Mouse (Mus musculus) hindbrain, embryonic 10.5 days (tissue): ENCODE results near the gene Ksr1. TPM values are rescaled to one million over a fixed set of nuclear protein-coding genes. Genes with fewer than 3 reads are reported as not detected.

Source experiments
- DNase-seq: peaks from one replicate; pipeline ENCODE4 v3.0.0-alpha.2; 2017; ENCODE audit warnings: low spot score
- H3K27ac ChIP-seq: fragments of 300-500 bp; sonication (generic); 2 replicates; pipeline ENCODE4 v1.5.1; 2016; ENCODE audit warnings: mild to moderate bottlenecking, moderate library complexity
- H3K27me3 ChIP-seq: fragments of 300-500 bp; sonication (generic); 2 replicates; pipeline ENCODE4 v1.6.1; 2016; ENCODE audit warnings: mild to moderate bottlenecking; ENCODE audit not compliant: poor library complexity, insufficient read depth, severe bottlenecking
- H3K36me3 ChIP-seq: fragments of 300-500 bp; sonication (generic); 2 replicates; pipeline ENCODE4 v1.6.1; 2016; ENCODE audit warnings: mild to moderate bottlenecking, moderate library complexity
- H3K4me1 ChIP-seq: fragments of 300-500 bp; sonication (generic); replicated peaks from 2 replicates; pipeline ENCODE4 v1.6.1; 2016; ENCODE audit warnings: mild to moderate bottlenecking
- H3K4me3 ChIP-seq: fragments of 300-500 bp; sonication (generic); 2 replicates; pipeline ENCODE4 v1.5.1; 2016; ENCODE audit warnings: mild to moderate bottlenecking, moderate library complexity
- H3K9me3 ChIP-seq: fragments of 300-500 bp; sonication (generic); 2 replicates; pipeline ENCODE4 v1.6.1; 2016; ENCODE audit warnings: mild to moderate bottlenecking, moderate library complexity
- WGBS: fragments of 180-500 bp; shearing (Covaris S2); methylation state at CpG from one replicate; pipeline ENCODE4 v1.1.7; 2016; 5-methylcytosine and 5-hydroxymethylcytosine counted together
- polyA plus RNA-seq: library from polyadenylated mRNA; unstranded; fragments of >200 nt; fragmentation: Nextera tagmentation; extraction: Ambion mirVana; gene quantifications from 2 replicates; pipeline ENCODE4 v1.2.1, GENCODE M21; 2016

Gene Ksr1
- polyA plus RNA-seq, 1 experiment from 2014 or later: 5.2 TPM

DNA sequence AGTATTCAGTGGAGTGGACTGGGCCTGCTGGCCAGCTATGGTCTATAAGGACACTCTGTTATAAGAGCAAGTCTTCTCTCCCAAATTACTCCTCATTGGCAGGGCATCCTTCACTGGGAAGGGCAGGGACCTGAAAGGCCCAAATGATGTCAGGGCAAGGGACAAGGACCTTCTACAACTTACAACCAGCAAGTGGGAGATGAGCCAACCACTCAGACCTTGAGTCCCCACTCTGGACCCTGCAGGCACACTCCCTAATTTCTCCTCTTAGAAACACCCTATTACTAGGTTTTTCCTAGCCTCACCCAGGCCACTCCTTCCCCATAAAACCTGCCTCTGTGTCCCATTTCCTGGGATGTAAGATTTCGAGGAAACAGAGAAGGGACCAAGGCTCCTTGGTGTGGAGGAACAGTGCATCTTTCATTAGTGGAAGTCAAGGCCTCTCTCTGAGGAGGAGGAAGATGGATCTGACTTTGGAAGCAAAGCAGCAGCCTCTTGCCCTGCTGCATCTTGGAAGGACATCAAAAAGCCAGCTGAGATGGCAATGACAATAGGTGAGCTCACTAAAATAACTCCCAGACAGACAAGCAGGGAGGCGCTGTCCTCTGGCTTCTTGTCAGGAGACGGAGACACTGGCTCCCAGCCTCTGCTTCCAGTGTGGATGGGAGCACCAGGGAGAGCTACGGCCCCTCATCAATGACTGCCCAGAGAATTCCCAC, 20.5 kb upstream of the Ksr1 start:
- H3K36me3 ChIP-seq: no peaks in the 10 kb centered on the region
- H3K4me1 ChIP-seq: 0 out of 2 replicates have a peak, but pooled peaks cover 6% of the 10 kb centered on the region
- no peaks in the 10 kb centered on the region for H3K9me3 ChIP-seq
- no peaks in the 10 kb centered on the region for H3K27me3 ChIP-seq
- no peak overlapping the region for H3K4me3 ChIP-seq
- WGBS: 78% methylated on average over 4 of the region's 4 CpGs
- no peak overlapping the region for H3K27ac ChIP-seq
- no peak for DNase-seq

DNA sequence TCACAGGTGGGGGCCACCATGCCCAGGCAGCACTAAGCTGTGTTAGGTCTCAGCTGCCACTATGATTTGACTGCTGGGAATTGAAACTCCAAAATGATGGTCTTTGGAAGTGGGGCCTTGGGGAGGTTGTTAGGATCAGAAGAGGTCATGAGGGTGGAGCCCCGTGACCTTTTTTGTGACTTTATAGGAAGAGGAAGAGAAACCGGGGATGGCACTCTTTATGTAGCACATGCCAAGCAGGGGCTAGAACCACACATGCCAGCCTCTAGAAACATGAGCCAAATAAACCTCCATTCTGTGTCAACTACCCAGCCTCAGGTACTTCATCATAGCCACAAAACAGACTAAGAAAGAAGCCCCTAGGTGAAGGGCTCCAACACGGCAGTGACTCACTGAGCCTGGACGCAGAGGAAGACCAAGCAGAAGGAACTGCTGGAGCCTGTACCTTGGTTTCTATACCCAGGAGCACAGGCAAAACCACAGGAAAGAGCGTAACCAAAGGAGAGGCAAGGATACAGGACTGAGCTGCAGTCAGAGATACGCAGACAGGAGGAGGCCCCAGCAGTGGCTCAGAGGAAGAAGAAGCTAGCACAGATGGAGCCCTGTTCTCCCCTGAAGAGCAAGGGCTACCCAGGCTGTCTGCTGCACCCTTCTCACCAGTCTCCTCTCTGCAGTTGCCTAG, 15.0 kb upstream of the Ksr1 start:
- Histone ChIP-seq H3K4me3 (no peak overlapping the region), H3K36me3 (no peaks in the 10 kb centered on the region), H3K4me1 (peaks cover 10% of the 10 kb centered on the region; the same call in 1 of the 2 replicates), H3K27ac (no peak overlapping the region), H3K27me3 (no peaks in the 10 kb centered on the region), H3K9me3 (no peaks in the 10 kb centered on the region)
- 87% methylated on average over 6 of the region's 6 CpGs for WGBS
- no peak for DNase-seq

GRCm38 (mm10) chr11:79160127-79160526, 13.9 kb upstream of the Ksr1 start:
- no peaks in the 10 kb centered on the region for H3K9me3 ChIP-seq
- H3K36me3 ChIP-seq: no peaks in the 10 kb centered on the region
- WGBS: 86% methylated on average over 6 of the region's 6 CpGs
- 0 out of 2 replicates have a peak overlapping the region, but pooled peaks have one; percentile 36 for H3K27ac ChIP-seq
- H3K4me1 ChIP-seq: peaks cover 10% of the 10 kb centered on the region; the same call in 1 of the 2 replicates
- no peak for DNase-seq
- H3K4me3 ChIP-seq: no peak overlapping the region
- no peaks in the 10 kb centered on the region for H3K27me3 ChIP-seq

- no peaks in the 10 kb centered on the region for H3K27me3 ChIP-seq
- no peak overlapping the region for H3K27ac ChIP-seq
- DNase-seq: no peak
- H3K9me3 ChIP-seq: no peaks in the 10 kb centered on the region
- H3K4me3 ChIP-seq: no peak overlapping the region
- H3K4me1 ChIP-seq: peaks cover 4% of the 10 kb centered on the region; the same call in 1 of the 2 replicates
- no peaks in the 10 kb centered on the region for H3K36me3 ChIP-seq
- WGBS: 83% methylated on average over 4 of the region's 4 CpGs
Measured at GRCm38 (mm10) chr11:79157729-79158128, 11.5 kb upstream of the Ksr1 start.

- H3K36me3 ChIP-seq: no peaks in the 10 kb centered on the region
- no peaks in the 10 kb centered on the region for H3K9me3 ChIP-seq
- H3K4me1 ChIP-seq: peaks cover 4% of the 10 kb centered on the region; the same call in 1 of the 2 replicates
- no peaks in the 10 kb centered on the region for H3K27me3 ChIP-seq
- WGBS: 73% methylated on average over 6 of the region's 6 CpGs
- no peak overlapping the region for H3K27ac ChIP-seq
- no peak for DNase-seq
- H3K4me3 ChIP-seq: no peak overlapping the region
Measured at GRCm38 (mm10) chr11:79155348-79155747, 9.1 kb upstream of the Ksr1 start.

GRCm38 (mm10) chr11:79152696-79153095, 6.5 kb upstream of the Ksr1 start:
- Histone ChIP-seq H3K27ac (no peak overlapping the region), H3K36me3 (no peaks in the 10 kb centered on the region), H3K4me1 (no peaks in the 10 kb centered on the region; the same call in 1 of the 2 replicates), H3K27me3 (no peaks in the 10 kb centered on the region), H3K9me3 (no peaks in the 10 kb centered on the region), H3K4me3 (no peak overlapping the region)
- 74% methylated on average over 5 of the region's 5 CpGs for WGBS
- no peak for DNase-seq

DNA sequence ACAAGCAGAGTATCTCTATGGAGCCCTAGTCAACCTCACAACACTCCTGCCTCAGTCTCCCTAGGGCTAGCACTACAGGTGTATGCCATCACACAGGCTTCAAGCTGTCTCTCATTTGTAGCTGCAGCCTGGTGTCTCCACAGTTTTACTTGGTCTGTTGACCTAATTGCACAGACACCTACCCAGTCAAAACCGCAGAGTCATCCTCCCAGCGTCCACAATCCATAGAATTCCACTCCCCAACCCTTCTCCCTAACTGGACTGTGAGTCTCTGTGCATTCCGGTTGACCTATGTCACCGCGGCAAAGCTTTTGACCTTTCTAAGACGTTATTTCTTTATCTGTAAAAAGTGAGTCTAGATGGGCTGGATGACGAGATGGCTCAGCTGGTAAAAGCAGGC, 5.7 kb upstream of the Ksr1 start:
- Histone ChIP-seq H3K9me3 (no peaks in the 10 kb centered on the region), H3K4me1 (no peaks in the 10 kb centered on the region; the same call in 1 of the 2 replicates), H3K27me3 (no peaks in the 10 kb centered on the region), H3K36me3 (no peaks in the 10 kb centered on the region), H3K27ac (no peak overlapping the region), H3K4me3 (no peak overlapping the region)
- DNase-seq: no peak
- 83% methylated on average over 7 of the region's 7 CpGs for WGBS

GRCm38 (mm10) chr11:79150301-79150700, 4.1 kb upstream of the Ksr1 start:
- no peaks in the 10 kb centered on the region for H3K36me3 ChIP-seq
- 63% methylated on average over 3 of the region's 3 CpGs for WGBS
- H3K4me1 ChIP-seq: peaks cover 13% of the 10 kb centered on the region
- H3K9me3 ChIP-seq: no peaks in the 10 kb centered on the region
- H3K27ac ChIP-seq: no peak overlapping the region
- H3K27me3 ChIP-seq: no peaks in the 10 kb centered on the region
- no peak for DNase-seq
- H3K4me3 ChIP-seq: no peak overlapping the region

- peaks cover 23% of the 10 kb centered on the region for H3K4me1 ChIP-seq
- no peaks in the 10 kb centered on the region for H3K36me3 ChIP-seq
- WGBS: 90% methylated on average over 4 of the region's 4 CpGs
- DNase-seq: no peak
- no peaks in the 10 kb centered on the region for H3K27me3 ChIP-seq
- H3K27ac ChIP-seq: no peak overlapping the region
- no peaks in the 10 kb centered on the region for H3K9me3 ChIP-seq
- H3K4me3 ChIP-seq: no peak overlapping the region
Measured at GRCm38 (mm10) chr11:79149295-79149694, 3.1 kb upstream of the Ksr1 start.

DNA sequence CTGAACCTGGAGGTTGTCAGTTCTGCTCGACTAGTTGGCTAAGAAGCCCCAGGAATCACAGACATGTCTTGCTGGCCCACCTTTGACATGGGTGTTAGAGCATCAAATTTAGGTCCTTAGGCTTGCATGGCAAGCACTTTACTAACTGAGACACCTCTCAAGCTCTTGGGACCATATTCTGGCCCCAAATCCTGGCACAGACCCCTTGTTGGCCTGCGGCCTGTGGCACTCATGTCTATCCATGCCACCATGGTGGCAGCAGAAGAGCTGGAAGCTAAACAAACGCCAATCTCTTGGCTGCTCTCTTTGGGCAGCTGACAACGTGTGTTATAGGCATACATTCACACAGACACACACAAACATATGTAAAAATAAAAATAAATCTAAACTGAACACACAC, 2.6 kb upstream of the Ksr1 start:
- no peaks in the 10 kb centered on the region for H3K27me3 ChIP-seq
- H3K4me3 ChIP-seq: no peak overlapping the region
- 82% methylated on average over 4 of the region's 4 CpGs for WGBS
- no peaks in the 10 kb centered on the region for H3K36me3 ChIP-seq
- no peak overlapping the region for H3K27ac ChIP-seq
- no peak for DNase-seq
- H3K9me3 ChIP-seq: no peaks in the 10 kb centered on the region
- peaks cover 28% of the 10 kb centered on the region for H3K4me1 ChIP-seq

GRCm38 (mm10) chr11:79145283-79146265, 633 bp downstream of the Ksr1 start:
- Histone ChIP-seq H3K9me3 (no peaks in the 10 kb centered on the region), H3K27ac (peak overlapping the region; percentile 95), H3K27me3 (no peaks in the 10 kb centered on the region), H3K36me3 (no peaks in the 10 kb centered on the region), H3K4me1 (peaks cover 51% of the 10 kb centered on the region), H3K4me3 (peak overlapping the region; percentile 87)
- under 1% methylated on average over 62 of the region's 62 CpGs for WGBS
- DNase-seq: no peak

DNA sequence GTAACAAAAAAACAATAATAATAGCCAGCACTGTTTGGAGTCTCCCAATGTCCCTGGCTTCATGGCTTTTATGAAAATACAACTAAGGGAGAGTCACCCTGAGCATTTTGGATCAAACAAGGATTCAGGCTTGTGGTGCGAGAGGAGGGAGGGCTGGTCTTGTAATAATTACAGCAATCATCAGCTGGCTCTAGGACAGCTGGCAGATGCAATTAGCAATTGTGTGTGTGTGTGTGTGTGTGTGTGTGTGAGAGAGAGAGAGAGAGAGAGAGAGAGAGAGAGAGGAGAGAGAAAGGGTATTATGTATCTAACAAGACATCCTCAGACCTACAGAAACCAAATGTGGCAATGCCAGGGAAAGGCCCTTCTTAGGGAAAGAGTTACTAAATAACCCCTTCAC, 1.5 kb downstream of the Ksr1 start:
- H3K36me3 ChIP-seq: no peaks in the 10 kb centered on the region
- H3K4me1 ChIP-seq: peaks cover 54% of the 10 kb centered on the region

More for the DNA sequence above, 1.5 kb downstream of the Ksr1 start:
- peak overlapping the region; percentile 87 for H3K4me3 ChIP-seq
- no peak overlapping the region; the same call in 1 of the 2 replicates for H3K27ac ChIP-seq
- H3K27me3 ChIP-seq: no peaks in the 10 kb centered on the region
- no peak for DNase-seq
- WGBS: 75% methylated on average over 1 of the region's 1 CpGs
- H3K9me3 ChIP-seq: no peaks in the 10 kb centered on the region
